Mouse (Mus musculus) spleen, adult 12 weeks (tissue): ENCODE results near the gene Usp34.
"Not testable (repeated sequence)": the region's sequence is repeated elsewhere in the genome, so short reads cannot be mapped to it uniquely, and the experiment has no call there.

Experiments
- DNase-seq: peaks from one replicate; pipeline ENCODE4 v3.0.0; 2022; ENCODE audit warnings: low spot score

Gene Usp34

DNA sequence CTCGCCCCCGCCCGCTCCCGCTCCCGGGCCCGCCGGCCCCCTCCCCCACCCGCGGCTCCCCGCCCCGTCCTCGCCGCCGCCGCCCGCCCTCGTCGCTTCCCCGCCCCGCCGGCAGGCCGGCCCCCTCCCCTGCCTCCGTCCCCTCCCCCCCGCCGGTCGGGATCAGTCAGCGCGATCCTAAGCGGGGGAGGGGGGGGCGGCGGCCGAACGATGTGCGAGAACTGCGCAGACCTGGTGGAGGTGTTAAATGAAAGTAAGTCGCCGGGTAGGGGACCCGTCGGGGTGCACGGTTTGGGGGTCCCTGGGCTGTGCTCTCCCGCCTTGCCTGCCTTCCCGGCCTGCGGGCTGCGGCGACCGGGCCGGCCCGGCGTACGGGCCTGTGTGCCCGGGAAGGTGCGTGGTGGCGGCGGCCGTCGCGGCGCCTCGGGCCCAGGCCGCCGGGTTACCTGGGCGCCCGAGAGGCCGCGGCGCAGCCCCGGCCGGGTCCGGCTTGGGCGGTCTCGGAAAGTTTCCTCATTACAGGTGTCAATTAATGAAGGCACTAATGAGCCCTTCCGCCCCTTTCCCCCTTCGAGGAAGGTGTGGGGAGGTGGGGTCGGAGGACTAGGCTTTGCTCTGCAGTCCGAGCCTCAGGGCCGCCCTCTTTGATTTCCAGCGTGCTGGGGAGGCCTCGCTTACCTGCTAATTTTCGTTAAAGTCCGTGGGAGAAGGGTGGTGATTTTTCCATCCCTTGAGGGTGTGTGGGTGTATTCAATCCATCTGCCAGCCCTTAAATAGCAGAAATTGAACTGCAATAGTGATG is at the start of gene Usp34:
Gene Usp34 (plus strand): TSS at position 132 of the 802 bp plus-strand sequence.
- DNase-seq = peak; percentile 33

DNA sequence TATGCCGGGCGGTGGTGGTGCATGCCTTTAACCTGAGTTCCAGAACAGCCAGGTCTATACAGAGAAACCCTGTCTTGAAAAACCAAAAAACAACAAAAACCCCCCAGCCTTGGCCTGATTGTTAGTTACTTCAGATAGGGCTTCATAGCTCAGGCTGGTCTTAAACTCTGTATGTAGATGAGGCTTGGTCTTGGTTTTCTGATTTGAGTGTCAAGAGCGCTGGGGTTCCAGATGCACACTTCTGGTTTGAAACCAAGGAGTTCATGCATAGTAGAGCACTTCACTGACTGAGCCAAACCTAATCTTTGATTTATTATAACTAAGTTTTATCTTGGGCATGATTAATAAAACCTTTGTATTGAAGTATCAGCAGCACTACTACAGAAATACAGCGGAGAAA is 47.6 kb upstream of the Usp34 start:
- DNase-seq = no peak

DNA sequence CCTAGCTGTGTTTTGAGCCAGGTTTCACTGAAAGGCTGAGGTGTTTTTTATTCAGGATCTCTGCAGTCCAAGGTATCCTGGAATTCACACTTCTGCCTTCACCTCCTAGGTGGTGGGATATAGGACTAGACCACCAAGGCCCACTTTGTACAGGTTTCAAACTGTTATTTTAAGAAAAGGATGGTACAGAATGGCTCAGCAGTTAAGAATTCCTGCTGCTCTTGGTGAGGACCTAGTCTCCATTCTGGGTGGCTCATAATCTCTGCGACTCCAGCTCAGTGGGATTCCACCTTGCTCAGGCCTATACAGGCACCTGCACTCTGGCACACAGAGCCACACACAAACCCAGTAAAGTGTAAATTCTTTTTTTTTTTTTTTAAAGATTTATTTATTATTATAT is 47.2 kb upstream of the Usp34 start:
- DNase-seq = no peak

DNA sequence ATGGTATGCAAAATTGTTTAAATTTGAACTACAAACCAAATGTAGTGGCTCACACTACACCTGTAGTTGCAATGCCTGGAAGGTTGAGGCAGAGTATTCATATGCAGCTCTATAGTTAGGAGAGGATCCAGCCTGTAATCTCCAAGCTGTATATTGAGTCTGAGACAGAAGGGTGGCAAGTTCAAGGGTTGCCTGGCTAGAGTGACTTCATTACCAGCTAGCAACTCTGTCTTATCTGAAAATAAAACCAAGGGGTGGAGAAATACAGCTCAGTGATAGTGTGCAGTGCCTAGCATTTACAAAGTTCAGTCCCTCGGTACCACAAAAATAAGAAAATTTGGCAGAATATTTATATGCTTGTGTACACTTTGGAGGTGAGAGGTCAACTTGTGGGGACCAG is 46.5 kb upstream of the Usp34 start:
- no peak for DNase-seq

DNA sequence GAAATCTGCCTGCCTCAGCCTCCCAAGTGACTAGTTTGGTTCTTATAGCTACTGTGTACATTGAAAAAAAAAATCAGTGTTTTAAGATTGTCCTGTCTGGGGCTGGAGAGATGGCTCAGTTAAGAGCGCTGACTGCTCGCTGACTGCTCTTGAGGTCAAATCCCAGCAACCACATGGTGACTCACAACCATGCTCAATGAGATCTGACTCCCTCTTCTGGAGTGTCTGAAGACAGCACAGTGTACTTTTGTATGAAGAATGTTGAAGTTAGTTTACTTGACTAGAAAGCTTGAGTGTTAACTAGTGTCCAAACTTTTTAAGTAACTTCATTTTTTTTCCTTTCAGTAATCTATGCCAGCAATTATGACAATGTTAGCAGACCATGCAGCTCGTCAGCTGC is 45.2 kb upstream of the Usp34 start:
- no peak for DNase-seq

DNA sequence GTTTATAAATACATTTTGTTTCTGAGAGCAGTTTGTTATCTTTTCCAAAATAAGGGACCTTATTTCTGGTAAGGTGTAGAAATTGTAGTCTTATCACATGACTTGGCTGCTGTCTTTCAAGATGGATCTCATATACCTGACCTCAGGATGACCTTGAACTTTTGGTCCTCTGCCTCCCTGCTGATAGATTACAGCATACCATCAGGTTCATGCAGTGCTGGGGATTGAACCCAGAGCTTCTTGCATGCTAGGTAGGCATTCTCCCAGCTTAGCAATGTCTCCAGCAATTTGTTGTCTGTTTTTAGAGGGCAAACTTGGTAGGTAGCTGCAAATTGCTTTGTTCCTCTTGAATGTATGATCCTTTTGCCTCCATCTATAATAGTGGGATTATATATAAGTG is 41.7 kb upstream of the Usp34 start:
- no peak for DNase-seq

DNA sequence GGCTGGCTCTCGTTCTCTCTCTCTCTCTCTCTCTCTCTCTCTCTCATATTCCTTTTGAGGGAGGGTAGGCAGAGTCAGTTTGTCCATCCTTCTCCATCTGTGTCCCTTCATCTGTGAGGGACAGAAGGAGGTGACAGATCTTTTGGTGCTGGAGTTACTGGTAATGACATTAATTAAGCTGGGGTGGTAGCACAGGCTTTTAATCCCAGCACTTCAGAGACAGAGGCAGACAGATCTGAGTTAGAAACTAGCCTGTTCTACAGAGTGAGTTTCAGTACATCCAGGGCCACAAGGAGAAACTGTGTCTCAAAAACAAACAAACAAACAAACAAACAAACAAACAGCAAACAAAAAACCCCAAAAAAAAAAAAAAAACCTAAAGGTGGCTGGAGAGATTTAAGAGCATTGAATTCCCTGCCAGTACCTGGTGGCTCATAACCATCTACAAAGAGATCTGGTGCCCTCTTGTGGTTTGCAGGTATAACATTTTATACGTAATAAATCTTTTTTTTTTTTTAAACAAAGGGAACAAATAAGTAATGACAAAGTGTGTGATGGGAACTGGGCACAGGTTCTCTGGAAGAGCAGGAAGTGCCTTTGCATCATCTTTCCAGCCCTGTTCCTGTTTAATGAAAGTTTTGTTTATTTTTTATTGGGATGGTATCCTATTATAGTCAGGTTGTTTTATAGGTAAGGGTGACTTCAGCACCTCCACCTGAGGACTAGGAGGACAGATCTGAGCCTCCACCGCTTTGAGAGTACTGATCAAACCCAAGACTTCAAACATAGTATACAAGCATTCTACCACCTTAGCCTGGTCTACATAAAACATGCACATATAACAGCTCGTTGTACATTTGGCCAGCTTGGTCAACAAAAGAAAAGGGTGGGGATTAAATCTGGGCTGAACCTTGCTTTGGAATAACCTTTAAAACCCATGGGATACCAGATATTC is 34.6 kb upstream of the Usp34 start:
- no peak for DNase-seq

DNA sequence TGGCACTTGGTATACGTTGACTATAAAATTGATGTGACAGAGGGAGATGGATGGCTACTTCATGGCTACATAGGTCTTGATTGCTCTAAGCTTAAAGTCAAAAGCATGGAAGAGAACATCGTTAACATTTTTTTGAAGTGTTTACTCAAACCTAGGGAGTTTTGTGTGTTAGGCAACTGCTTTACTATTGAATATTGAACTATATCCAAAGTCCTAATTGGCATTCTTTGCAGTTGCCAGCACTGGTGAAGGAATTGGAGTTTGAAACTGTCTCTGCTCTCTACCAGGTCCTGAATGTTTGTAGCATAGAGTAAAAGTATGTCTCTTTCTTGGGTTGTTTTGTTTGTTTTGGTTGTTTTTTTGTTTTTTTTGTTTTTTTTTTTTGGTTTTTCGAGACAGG is 30.9 kb upstream of the Usp34 start:
- DNase-seq = no peak

DNA sequence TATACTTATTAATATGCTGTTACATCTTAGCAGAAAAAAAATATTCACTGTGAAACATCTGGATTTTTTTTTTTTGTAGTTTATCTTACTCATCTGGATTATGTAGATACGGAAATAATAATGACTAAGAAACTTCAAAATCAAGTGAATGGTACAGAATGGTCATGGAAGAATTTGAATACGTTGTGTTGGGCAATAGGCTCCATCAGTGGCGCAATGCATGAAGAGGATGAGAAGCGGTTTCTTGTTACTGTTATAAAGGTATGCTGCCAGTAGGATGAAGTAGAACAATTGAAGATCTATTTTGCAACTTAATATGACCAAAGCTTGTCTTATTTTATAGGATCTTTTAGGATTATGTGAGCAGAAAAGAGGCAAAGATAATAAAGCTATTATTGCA is 22.2 kb upstream of the Usp34 start:
- DNase-seq = no peak

DNA sequence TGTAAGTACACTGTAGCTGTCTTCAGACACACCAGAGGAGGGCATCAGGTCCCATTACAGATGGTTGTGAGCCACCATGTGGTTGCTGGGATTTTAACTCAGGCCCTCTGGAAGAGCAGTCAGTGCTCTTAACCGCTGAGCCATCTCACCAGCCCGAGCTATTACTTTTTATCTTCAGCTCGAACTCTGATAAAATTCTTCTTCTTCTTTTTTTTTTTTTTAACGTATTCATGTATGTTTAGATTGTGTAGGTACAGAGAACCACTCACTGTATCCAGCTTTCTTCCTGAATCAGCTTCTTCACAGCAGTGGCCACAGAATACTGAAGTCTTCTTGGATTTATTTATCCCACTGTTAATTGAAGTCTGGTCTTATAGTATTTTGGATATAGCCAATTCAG is 17.8 kb upstream of the Usp34 start:
- not testable (repeated sequence) for DNase-seq

DNA sequence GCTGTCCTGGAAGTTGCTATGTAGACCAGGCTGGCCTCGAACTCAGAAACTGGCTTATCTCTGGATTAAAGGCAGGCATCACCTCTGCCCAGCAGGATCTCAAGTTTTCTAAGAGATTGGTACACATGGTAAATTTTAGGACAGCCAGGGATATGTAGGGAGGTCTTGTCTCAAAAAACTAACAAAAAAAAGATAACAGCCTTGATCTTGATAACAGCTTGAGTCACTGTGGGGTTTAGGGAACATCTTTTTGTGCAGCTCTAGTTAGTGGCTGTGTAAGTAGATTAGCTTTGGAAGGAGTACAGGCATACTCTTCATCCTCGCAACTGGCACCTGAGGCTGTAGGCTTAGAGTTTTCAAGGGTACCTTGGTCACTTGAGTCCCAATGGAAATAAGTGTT is 9.3 kb upstream of the Usp34 start:
- DNase-seq = no peak

DNA sequence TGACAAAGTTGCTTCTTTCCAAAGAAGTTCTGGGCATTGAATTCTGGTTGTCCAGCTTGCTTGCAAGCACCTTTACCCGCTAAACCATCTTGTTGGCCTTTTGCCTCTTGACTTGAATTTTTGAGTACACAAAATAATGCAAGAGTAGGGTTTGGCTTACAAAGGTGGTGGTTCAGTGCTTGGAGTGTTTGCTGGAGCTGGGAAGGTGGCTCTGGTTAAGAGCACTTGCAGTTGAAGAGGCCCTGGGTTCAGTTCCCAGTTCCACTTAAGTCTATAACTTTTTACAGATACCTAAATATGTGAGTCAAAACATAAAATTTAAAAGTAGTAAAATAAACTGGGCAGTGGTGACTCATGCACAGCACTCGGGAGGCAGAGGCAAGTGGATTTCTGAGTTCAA is 8.4 kb upstream of the Usp34 start:
- no peak for DNase-seq

DNA sequence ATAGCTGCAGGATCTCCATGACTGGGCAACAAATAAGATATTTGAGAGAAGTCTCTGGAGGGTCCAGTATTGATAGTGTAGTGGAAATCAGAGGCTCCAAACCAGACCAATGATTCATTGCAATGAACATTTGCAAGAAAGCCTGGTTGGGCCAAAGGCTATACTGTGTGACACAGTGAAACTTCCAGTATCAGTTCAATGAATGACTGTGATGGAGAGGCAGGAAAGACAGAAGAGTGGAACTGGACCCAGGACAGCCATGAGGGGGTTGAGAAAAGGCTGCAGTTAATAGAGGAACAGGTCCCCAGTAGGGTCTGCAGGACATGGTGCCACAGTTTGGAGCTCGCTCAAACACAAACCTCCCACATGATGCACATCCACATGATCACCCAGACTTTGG is 6.8 kb upstream of the Usp34 start:
- DNase-seq = no peak

DNA sequence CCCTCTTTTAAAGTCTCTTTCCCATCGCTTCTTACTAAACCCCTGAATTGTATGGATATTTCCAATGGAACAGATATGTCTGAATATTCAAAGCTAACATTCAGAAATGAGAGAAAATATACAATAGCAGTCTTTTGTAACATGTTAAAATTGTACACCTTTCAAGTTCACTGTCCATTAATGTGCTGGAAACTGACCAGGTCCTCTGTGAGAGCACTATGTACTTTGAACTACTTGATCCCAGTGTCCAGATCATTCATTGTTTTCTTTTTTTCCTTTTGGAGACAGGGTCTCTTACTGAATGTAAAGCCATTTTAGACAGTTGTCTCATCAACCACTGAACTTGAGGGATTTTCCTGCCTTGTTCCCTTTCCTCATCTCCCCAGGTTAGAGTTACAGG is 3.6 kb upstream of the Usp34 start:
- no peak for DNase-seq

DNA sequence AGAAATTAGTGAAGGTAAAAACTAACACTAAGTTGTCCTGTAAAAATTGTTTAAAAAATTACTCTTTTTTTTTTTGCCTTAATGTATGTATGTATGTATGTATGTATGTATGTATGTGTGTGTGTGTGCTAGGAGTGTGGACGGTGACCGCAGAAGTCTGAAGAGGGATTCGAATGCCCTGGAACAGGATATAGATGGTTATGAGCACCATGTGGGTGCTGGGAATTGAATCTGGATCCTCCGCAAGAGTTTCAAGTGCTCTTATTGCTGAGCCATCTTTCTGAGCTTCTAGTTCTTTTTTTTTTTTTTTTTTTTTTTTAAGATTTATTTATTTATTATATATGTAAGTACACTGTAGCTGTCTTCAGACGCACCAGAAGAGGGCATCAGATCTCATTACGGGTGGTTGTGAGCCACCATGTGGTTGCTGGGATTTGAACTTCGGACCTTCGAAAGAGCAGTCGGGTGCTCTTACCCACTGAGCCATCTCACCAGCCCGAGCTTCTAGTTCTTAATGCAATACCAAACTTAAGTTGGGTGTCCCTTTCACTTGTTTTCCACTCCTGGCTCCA is 1.5 kb upstream of the Usp34 start:
- not testable (repeated sequence) for DNase-seq

DNA sequence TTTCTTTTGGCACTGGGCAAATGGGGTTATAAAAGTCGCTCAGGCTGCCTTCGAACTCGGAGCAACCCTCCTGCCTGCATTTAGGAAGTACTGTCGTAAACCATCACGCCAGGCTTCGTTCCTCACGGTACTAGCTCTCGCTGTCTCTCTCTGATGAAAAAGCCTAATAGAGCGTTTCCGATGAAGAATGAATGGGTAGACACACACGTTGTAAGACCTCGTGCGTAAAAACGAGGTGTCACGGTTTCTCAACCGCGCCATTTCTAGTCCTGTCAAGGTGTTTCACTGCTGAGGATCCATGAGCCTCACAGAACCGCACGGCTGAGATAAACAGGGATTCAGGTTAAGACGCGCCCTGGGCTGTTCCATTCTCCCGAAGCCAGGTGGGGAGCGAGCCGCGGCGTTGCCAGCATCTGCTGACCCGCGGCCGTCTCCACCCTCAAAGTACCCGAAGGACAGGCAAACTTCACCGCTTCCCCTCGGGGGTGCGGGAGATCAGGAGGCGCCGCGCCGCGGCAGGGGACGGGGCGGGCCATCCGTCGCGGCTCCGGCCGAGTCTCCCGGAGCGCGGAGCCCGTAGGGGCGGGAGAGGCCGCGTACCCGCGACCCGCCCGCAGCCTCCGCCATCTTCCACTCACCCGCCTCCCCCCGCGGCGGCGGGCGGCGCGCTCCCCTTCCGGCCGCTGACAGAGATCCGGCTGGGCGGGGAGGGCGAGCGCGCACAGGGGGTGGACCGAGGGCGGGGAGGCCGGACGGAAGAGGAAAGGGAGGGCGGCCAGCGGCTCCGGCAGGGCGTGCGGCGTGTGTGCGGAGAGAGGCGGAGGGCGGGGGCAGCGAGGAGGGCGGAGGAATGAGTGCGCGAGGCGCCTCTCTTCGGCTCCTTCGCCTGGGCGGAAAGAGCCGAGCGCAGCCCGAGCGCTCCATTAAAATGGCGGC is 754 bp upstream of the Usp34 start:
- peak; percentile 94 for DNase-seq

DNA sequence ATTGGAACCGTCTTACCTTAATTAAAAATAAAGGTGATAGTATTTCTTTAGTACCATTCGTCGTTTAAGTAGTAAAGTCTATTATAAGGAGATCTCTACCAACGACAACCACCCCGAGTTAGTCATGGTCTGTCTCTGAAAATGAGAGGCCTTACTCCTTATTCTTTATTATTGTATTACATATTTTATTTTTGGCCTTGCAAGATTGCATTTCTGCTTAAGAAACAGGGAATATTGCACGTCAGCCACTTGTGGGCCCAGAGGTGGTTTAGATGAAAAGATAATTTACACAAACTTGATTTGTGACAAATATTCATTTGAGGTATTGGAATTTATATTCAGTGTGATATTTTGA is 848 bp downstream of the Usp34 start:
- no peak for DNase-seq

DNA sequence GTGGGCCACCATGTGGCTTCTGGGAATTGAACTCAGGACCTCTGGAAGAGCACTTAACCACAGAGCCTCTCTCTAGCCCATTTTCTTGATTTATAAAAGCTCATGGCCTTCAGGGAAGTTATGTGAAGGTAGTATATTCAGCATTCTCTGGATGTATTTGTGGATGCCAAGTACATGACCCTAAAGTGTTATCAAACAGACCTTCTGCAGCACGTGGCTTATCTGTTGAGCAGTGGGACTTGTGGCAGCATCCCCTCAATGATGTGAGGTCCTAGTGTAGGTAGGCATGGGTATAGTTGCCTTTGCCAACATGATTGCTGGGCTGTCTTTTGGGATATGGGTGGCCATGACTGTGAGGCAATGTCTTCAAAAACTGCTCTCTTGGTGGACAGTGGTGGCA is 6.8 kb downstream of the Usp34 start:
- DNase-seq = no peak

DNA sequence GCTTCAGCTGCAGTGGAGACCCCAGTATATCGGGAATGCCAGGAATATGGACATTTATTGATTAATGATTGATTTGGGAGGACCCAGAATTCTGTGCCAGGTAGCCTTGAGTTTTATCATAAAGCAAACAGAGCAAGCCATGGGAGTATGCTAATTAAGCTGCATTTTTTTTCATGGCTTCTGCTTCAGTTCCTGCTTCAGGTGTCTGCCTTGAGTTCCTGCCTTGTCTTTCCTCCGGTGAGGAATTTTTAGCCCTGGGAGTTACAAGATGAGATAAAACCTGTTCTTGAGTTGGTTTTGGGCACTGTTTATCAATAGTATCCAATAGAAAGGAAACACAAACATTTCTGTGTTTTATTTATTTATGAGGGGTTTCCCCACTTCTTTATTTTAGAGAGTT is 22.7 kb downstream of the Usp34 start:
- no peak for DNase-seq

DNA sequence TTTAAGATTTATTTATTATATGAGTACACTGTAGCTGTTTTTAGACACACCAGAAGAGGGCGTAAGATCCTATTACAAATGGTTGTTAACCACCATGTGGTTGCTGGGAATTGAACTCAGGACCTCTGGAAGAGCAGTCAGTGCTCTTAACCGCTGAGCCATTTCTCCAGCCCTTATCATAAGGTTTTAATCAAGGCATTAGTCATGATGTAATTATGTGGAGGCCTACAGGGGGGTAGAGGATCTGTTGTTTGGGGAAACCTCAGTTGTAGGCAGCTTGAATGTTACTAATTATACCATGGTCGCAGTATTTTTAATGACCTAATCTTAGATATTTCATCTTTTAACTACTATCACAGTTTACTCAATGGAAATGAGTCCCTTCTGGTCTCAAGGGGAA is 25.4 kb downstream of the Usp34 start:
- no peak for DNase-seq

DNA sequence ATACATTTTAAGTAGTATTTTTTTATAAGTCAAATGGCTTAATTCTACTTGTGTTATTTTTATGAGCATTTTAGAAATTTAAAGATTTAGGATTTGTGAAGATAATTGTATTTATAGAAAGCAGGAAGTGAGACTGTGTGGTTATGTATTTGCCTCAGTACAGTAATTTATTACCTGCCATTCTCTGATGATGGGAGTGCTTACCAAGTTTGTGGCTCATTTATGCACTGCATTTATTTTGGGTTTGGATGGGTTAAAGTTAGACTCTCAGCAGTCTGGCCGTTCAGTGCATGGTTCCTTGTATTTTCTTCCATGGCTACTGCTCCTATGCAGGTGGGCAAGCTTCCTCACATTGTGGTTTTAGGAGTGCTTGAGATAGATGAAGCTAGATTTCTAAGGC is 28.5 kb downstream of the Usp34 start:
- DNase-seq = no peak

DNA sequence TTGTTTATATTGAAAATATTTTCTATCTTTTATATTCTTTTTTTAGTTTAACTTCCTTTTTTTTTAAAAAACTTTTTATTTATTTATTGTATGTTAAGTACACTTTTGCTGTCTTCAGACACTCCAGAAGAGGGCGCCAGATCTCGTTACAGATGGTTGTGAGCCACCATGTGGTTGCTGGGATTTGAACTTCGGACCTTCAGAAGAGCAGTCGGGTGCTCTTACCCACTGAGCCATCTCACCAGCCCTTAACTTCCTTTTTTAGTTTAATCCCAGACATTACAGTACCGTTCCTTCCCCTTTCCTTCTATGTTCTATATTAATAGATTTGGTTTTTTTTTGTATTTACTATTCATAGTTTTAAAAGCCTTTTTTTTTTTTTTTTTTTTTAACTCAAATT is 50.5 kb downstream of the Usp34 start:
- DNase-seq = not testable (repeated sequence)
